Mouse (Mus musculus) stomach, embryonic 14.5 days (tissue): ENCODE data around the gene Kdm7a. TPM values are rescaled to one million over a fixed set of nuclear protein-coding genes. Genes with fewer than 3 reads are reported as not detected.

Source experiments
- ATAC-seq: fragments of 200-750 bp; cut with Nextera tagmentation; 2 replicates; pipeline ENCODE4 v1.8.0; 2017; ENCODE audit warnings: low read depth, moderate TSS enrichment; ENCODE audit not compliant: insufficient number of reproducible peaks, insufficient read depth, low FRiP score
- H3K27ac ChIP-seq: fragments of 300-500 bp; sonication (generic); 2 replicates; pipeline ENCODE4 v1.5.1; 2014; ENCODE audit warnings: mild to moderate bottlenecking, low read length, moderate library complexity, mixed read lengths
- H3K27me3 ChIP-seq: fragments of 300-500 bp; sonication (generic); 2 replicates; pipeline ENCODE4 v1.6.1; 2014; ENCODE audit warnings: low read length, control low read depth, mixed read lengths; ENCODE audit not compliant: control insufficient read depth, insufficient read depth
- H3K36me3 ChIP-seq: fragments of 300-500 bp; sonication (generic); 2 replicates; pipeline ENCODE4 v1.6.1; 2014; ENCODE audit warnings: mild to moderate bottlenecking, control low read depth, low read length, moderate library complexity, mixed read lengths; ENCODE audit not compliant: control insufficient read depth, insufficient read depth
- H3K4me1 ChIP-seq: fragments of 300-500 bp; sonication (generic); 2 replicates; pipeline ENCODE4 v1.6.1; 2014; ENCODE audit warnings: low read length, control low read depth, mixed read lengths; ENCODE audit not compliant: control insufficient read depth, insufficient read depth
- H3K4me2 ChIP-seq: fragments of 300-500 bp; sonication (generic); replicated peaks from 2 replicates; pipeline ENCODE4 v1.6.1; 2014; ENCODE audit warnings: low read depth, low read length, control low read depth
- H3K4me3 ChIP-seq: fragments of 300-500 bp; sonication (generic); 2 replicates; pipeline ENCODE4 v1.5.1; 2014; ENCODE audit warnings: low read depth, low read length, control low read depth
- H3K9ac ChIP-seq: fragments of 300-500 bp; sonication (generic); replicated peaks from 2 replicates; pipeline ENCODE4 v1.6.1; 2014; ENCODE audit warnings: low read depth, mild to moderate bottlenecking, control low read depth, low read length, moderate library complexity, mixed read lengths
- H3K9me3 ChIP-seq: fragments of 300-500 bp; sonication (generic); 2 replicates; pipeline ENCODE4 v1.6.1; 2016; ENCODE audit warnings: low read depth, low read length, control low read depth; ENCODE audit not compliant: control insufficient read depth
- WGBS: fragments of 180-500 bp; shearing (Covaris S2); extraction: QIAGEN DNeasy Blood & Tissue Kit; methylation state at CpG from one replicate; pipeline ENCODE4 v1.1.7; 2014; 5-methylcytosine and 5-hydroxymethylcytosine counted together
- polyA plus RNA-seq: library from polyadenylated mRNA; unstranded; fragments of >200 nt; fragmentation: Nextera tagmentation; extraction: Ambion mirVana; gene quantifications from 2 replicates; pipeline ENCODE4 v1.2.1, GENCODE M21; 2014

The Kdm7a gene
- polyA plus RNA-seq, 1 experiment from 2014 or later: 6.5 TPM

DNA sequence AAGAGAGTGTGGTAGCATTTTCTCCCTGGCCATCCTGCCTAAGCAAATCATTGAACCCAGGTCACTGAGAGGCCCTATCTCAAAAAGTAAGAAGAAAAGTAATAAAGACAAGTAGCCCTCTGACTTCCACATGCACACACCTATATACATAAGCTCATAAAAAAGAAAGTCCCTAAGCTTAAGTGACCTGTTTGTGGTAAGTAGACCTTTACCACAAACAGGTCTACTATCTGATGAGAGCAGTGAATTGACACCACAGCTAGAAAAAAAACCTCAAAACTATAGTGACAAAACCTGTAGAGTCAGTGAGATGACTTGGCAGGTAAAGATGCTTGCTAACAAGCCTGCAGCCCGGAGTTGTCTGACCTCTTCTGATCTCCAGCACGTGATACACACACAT is 11.4 kb upstream of the Kdm7a start:
- H3K4me3 ChIP-seq: no peak overlapping the region
- H3K9ac ChIP-seq: no peak overlapping the region
- no peak overlapping the region for H3K4me2 ChIP-seq
- no peak for ATAC-seq
- no peaks in the 10 kb centered on the region for H3K36me3 ChIP-seq
- WGBS: 74% methylated on average over 2 of the region's 2 CpGs
- H3K9me3 ChIP-seq: no peaks in the 10 kb centered on the region
- no peak overlapping the region for H3K27ac ChIP-seq
- H3K4me1 ChIP-seq: 0 out of 2 replicates have a peak, but pooled peaks cover 3% of the 10 kb centered on the region
- H3K27me3 ChIP-seq: no peaks in the 10 kb centered on the region

DNA sequence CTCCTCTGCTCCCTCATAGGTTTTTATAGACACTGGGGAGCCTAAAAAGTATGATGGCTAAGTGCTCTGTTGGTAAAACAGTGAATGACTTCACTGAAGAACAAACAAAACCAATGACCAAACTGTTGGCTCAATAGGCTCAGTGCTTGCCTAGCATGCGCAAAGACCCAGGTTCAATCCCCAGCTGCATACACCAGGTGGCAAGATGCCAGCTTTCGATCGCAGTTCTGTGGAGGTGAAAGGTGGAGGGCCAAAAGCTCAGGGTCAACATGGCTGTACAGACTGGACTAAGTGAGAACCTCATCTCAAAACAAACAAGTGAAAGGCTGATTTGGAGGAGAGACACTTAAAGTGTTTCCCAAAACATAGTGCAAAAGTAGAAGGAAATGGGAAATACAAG is 10.5 kb upstream of the Kdm7a start:
- WGBS: 93% methylated on average over 3 of the region's 3 CpGs
- Histone ChIP-seq H3K27ac (no peak overlapping the region), H3K4me1 (0 out of 2 replicates have a peak, but pooled peaks cover 1% of the 10 kb centered on the region), H3K4me3 (no peak overlapping the region), H3K9ac (no peak overlapping the region), H3K27me3 (no peaks in the 10 kb centered on the region), H3K9me3 (no peaks in the 10 kb centered on the region), H3K36me3 (no peaks in the 10 kb centered on the region), H3K4me2 (no peak overlapping the region)
- no peak for ATAC-seq

DNA sequence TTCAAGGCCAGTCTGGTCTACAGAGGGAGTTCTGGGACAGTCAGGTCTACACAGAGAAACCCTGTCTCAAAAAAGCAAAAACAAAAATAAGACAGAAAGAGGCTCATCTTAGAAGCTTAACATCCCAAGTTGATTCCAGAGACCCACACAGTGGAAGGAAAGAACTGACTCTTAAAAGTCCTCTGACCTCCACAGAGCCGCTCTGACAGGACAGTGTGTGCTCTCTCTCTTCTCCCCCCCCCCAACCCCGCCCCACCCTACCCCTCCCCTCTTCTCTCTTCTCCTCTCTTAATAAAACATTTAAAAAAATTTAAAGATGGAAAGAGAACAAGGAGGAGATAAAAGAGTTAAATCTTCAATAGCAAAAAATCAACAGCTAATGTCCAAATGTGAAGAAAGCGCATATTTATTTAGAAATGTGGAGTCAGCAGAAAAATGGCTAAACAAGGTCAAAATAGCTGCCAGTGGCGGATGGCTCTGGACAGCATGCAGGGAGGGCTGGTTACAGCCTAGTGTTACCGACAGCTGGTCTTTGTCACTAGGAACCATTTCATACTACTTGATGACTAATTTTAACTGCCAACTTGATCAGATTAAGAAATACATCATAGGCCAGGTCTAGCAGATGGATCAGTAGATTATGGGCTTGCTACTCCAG is 8.5 kb upstream of the Kdm7a start:
- no peaks in the 10 kb centered on the region for H3K4me1 ChIP-seq
- WGBS: 51% methylated on average over 5 of the region's 5 CpGs

DNA sequence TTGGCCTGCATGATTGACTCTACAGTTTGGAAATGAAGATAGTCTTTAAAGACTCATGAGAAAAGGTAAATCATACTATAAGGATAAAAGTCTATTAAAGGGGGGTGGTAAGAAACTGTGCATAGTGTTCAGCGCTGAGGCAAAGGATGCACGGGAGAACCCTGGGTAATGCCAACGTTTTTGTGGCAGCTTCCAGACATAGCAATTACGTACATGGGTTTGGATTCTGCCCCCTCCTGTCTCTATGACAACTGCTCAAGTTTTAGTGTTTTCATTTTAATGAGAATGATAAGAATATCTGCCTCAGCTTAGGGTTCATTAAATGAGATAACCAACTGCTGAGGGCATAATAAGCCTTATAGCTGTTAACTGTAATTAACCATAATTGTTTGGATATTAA is 3.1 kb upstream of the Kdm7a start:
- no peaks in the 10 kb centered on the region for H3K27me3 ChIP-seq
- WGBS: 91% methylated on average over 4 of the region's 4 CpGs
- no peak overlapping the region for H3K27ac ChIP-seq
- no peak overlapping the region for H3K9ac ChIP-seq
- H3K36me3 ChIP-seq: no peaks in the 10 kb centered on the region
- H3K4me2 ChIP-seq: no peak overlapping the region
- H3K4me3 ChIP-seq: no peak overlapping the region
- no peak for ATAC-seq
- H3K9me3 ChIP-seq: no peaks in the 10 kb centered on the region
- no peaks in the 10 kb centered on the region for H3K4me1 ChIP-seq

More for the DNA sequence above, 8.5 kb upstream of the Kdm7a start:
- no peaks in the 10 kb centered on the region for H3K9me3 ChIP-seq
- H3K9ac ChIP-seq: no peak overlapping the region
- H3K4me3 ChIP-seq: no peak overlapping the region
- H3K27ac ChIP-seq: no peak overlapping the region
- H3K27me3 ChIP-seq: no peaks in the 10 kb centered on the region
- no peak overlapping the region for H3K4me2 ChIP-seq
- no peaks in the 10 kb centered on the region for H3K36me3 ChIP-seq
- no peak for ATAC-seq

DNA sequence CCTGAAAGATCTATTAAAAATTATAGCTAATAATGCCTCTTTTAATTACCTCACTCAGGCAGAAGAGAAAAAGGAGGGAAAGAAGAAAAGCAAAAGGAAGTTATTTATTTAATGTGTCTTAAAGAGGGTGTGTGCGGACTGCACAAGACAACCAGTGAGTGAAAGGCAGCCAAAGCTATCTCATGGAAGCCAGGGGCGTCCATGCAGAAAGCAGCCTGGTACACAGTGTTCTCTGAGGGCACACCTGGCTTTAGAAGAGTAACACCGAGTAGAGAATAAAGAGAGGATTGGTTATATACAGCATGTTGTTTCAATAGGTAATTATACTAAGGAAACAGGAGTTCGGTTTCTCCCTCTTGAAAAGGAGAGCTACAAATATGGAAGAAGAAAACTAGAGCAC is 1.6 kb upstream of the Kdm7a start:
- H3K4me2 ChIP-seq: no peak overlapping the region
- H3K9ac ChIP-seq: no peak overlapping the region
- H3K4me3 ChIP-seq: no peak overlapping the region
- no peak for ATAC-seq
- no peak overlapping the region for H3K27ac ChIP-seq
- no peaks in the 10 kb centered on the region for H3K36me3 ChIP-seq
- no peaks in the 10 kb centered on the region for H3K27me3 ChIP-seq
- H3K9me3 ChIP-seq: no peaks in the 10 kb centered on the region
- no peaks in the 10 kb centered on the region for H3K4me1 ChIP-seq
- 75% methylated on average over 4 of the region's 4 CpGs for WGBS

DNA sequence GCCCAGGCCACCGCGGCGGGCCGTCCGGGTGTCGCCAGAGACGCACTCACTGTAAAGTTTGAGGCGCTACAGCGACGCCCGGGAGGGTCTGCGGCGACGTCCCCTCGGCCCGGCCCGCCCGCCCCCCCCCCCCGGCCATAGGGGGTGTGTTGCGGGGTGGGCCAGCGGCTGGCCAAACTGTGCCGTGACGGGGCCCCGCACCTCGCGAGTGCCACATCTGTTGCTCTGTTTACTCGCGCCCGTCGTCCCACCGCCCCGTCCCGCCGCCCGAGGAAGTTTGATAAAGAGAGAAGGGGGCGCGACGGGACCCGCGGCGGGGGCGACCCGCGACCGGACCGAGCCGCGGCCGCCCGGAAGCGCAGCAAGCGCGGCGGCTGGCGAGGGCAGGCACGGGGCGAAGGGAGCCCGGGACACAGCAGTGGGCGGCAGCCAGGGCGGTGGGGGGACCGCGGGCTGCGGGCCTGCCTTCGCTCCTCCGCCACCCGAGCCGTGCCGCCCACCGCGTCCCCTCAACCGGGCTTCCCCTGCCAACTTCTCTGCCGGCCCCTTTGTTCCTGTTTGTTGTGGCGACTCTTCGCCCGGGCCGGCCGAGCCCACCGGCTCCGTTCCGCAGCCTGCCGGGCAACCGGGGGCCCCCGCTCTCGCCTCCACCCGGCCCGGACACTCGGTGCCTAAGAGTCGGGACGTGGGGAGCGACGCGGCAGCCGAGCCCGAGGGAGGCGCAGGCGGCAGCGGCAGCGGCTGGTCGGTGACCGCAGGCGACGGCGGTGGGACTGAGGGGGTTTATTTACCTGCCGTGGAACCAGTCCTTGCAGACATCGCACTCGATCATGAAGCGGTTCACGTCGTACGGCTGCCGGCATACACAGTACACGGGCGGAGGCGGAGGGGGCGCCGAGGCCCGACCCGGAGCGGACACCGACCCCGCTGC is 674 bp downstream of the Kdm7a start:
- H3K4me2 ChIP-seq: peak overlapping the region; percentile 69
- no peaks in the 10 kb centered on the region for H3K9me3 ChIP-seq
- H3K4me3 ChIP-seq: peak overlapping the region; percentile 97
- ATAC-seq: peak; percentile 47
- peak overlapping the region; percentile 97 for H3K27ac ChIP-seq
- no peaks in the 10 kb centered on the region for H3K4me1 ChIP-seq
- H3K9ac ChIP-seq: peak overlapping the region; percentile 88
- H3K36me3 ChIP-seq: no peaks in the 10 kb centered on the region
- no peaks in the 10 kb centered on the region for H3K27me3 ChIP-seq
- under 1% methylated on average over 102 of the region's 121 CpGs for WGBS

DNA sequence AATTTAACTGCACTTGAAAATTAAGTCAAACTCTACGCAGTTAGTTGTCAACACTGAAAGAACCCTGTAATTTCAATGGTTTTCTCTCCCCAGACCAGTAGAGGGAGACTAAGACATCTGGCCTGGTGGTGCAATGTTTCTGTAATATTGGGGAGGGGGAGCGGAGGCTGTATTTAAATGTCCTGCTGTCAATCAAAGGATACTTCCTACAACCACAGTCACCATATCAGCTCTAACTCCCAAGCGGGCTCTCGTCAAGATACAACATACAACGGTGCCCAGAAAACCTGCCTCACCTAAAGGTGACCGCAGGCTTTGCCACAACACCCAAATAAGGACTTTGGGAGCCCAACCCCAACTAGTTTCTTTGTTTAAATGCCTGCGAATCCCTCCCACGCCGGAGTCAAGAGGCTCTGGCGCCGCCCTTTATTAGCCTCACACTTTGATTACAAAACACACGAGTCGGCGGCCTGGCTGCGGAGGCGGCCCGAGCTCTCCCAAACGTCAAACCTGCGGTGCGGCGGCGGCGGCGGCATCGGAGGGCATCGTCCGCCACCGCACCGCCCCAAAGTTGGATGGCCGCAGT is 1.4 kb downstream of the Kdm7a start:
- H3K36me3 ChIP-seq: no peaks in the 10 kb centered on the region
- H3K4me1 ChIP-seq: no peaks in the 10 kb centered on the region
- no peaks in the 10 kb centered on the region for H3K27me3 ChIP-seq
- H3K9ac ChIP-seq: peak overlapping the region; percentile 88
- peak; percentile 54 for ATAC-seq
- 0% methylated on average over 30 of the region's 30 CpGs for WGBS
- peak overlapping the region; percentile 69 for H3K4me2 ChIP-seq
- H3K9me3 ChIP-seq: no peaks in the 10 kb centered on the region
- H3K27ac ChIP-seq: peak overlapping the region; percentile 97
- H3K4me3 ChIP-seq: peak overlapping the region; percentile 97

DNA sequence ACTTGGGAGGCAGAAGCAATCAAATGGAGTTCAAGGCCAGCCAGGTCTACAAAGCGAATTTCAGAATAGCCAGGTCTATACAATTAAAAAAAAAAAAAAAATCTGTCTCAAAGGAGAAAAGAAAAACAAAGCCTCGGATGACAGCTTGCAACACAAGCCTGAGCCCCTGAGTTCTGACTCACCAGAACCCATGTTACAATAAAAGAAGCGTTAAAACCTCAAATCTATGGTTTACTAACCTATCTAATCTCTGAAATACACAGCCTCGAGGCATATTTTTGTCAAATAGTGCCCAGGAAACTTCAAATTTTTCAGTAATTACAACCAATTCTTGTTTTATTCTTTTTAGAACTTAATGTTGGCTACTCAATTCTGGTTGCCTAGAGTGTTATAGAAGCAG is 2.1 kb downstream of the Kdm7a start:
- 52% methylated on average over 4 of the region's 4 CpGs for WGBS
- Histone ChIP-seq H3K27me3 (no peaks in the 10 kb centered on the region), H3K36me3 (no peaks in the 10 kb centered on the region), H3K4me3 (no peak overlapping the region), H3K9me3 (no peaks in the 10 kb centered on the region), H3K4me2 (peak overlapping the region; percentile 69; the same call in 1 of the 2 replicates), H3K27ac (no peak overlapping the region), H3K9ac (no peak overlapping the region), H3K4me1 (no peaks in the 10 kb centered on the region)
- no peak for ATAC-seq
